Mouse (Mus musculus) embryonic facial prominence, embryonic 13.5 days (tissue): Measurements from ENCODE around the gene Acvrl1. TPM values are rescaled to one million over a fixed set of nuclear protein-coding genes. Genes with fewer than 3 reads are reported as not detected.

Source experiments
- ATAC-seq: fragments of 200-750 bp; cut with Nextera tagmentation; 2 replicates; pipeline ENCODE4 v1.8.0; 2017; ENCODE audit warnings: low read depth; ENCODE audit not compliant: insufficient number of reproducible peaks, insufficient read depth, low FRiP score, low TSS enrichment
- H3K27ac ChIP-seq: fragments of 300-500 bp; sonication (generic); 2 replicates; pipeline ENCODE4 v1.5.1; 2015; ENCODE audit warnings: moderate library complexity, mild to moderate bottlenecking, inconsistent platforms
- H3K27me3 ChIP-seq: fragments of 300-500 bp; sonication (generic); 2 replicates; pipeline ENCODE4 v1.6.1; 2015; ENCODE audit warnings: mild to moderate bottlenecking, inconsistent platforms
- H3K36me3 ChIP-seq: fragments of 300-500 bp; sonication (generic); 2 replicates; pipeline ENCODE4 v1.6.1; 2015; ENCODE audit warnings: mild to moderate bottlenecking, inconsistent platforms
- H3K4me1 ChIP-seq: fragments of 300-500 bp; sonication (generic); 2 replicates; pipeline ENCODE4 v1.6.1; 2015; ENCODE audit warnings: inconsistent platforms
- H3K4me2 ChIP-seq: fragments of 300-500 bp; sonication (generic); 2 replicates; pipeline ENCODE4 v1.6.1; 2015; ENCODE audit warnings: moderate library complexity, mild to moderate bottlenecking, inconsistent platforms
- H3K4me3 ChIP-seq: fragments of 300-500 bp; sonication (generic); 2 replicates; pipeline ENCODE4 v1.5.1; 2015; ENCODE audit warnings: mild to moderate bottlenecking, inconsistent platforms
- H3K9ac ChIP-seq: fragments of 300-500 bp; sonication (generic); 2 replicates; pipeline ENCODE4 v1.6.1; 2015; ENCODE audit warnings: mild to moderate bottlenecking, inconsistent platforms
- H3K9me3 ChIP-seq: fragments of 300-500 bp; sonication (generic); 2 replicates; pipeline ENCODE4 v1.6.1; 2016; ENCODE audit warnings: inconsistent platforms
- WGBS: fragments of 180-500 bp; shearing (Covaris S2); methylation state at CpG from one replicate; pipeline ENCODE4 v1.1.7; 2015; ENCODE audit warnings: mixed read lengths; 5-methylcytosine and 5-hydroxymethylcytosine counted together
- polyA plus RNA-seq: library from polyadenylated mRNA; unstranded; fragments of >200 nt; fragmentation: Nextera tagmentation; extraction: Ambion mirVana; gene quantifications from 2 replicates; pipeline ENCODE4 v1.2.1, GENCODE M21; 2015

The Acvrl1 gene
- polyA plus RNA-seq, 1 experiment from 2014 or later, result 9.9 TPM

DNA sequence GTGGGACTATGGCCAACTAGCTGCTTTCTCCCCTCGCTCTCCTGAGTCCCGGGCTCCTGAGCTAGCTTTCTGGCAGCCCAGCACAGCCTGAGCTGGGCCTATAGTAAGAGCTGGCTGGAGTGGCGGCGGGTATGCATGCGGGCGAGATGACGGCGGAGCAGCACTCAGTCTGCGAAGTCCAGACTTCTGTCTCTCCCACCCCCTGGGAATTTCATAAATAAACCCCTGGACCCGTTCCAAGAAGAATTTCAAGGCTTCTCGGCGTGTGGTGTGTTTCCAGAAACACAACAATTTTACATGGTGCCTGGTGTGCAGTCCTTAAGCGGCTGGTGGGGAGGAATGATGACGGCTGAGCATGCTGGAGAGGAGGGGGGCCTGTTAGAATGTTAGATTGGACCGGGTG is 34.7 kb downstream of the Acvrl1 start:
- Histone ChIP-seq H3K27ac (peak overlapping the region; percentile 88), H3K36me3 (no peaks in the 10 kb centered on the region), H3K4me2 (peak overlapping the region; percentile 40), H3K4me1 (peaks cover 47% of the 10 kb centered on the region), H3K4me3 (no peak overlapping the region), H3K9me3 (no peaks in the 10 kb centered on the region), H3K27me3 (no peaks in the 10 kb centered on the region), H3K9ac (peak overlapping the region; percentile 33; the same call in 1 of the 2 replicates)
- ATAC-seq, result peak; percentile 63; the same call in 1 of the 2 replicates
- WGBS, result 5% methylated on average over 15 of the region's 15 CpGs

DNA sequence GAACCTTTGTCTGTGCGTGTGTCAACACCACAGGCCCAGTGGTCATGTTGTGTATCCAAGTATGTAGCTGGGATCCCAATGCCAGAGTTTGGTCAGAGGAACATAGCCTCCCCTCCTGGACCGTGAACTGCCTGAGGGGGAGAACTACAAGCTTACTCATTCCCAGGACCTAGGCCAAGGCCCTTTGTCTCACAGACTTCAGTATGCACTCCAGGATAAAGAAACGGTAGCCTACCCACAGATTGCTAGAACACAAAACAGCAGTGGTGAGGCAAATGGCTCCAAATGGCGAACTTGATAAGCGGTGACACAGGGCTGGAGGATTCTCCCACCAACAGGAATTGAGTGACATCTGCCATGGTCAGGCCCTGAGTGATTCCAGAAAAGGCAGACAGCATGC is 35.5 kb downstream of the Acvrl1 start:
- Histone ChIP-seq H3K4me3 (no peak overlapping the region), H3K36me3 (no peaks in the 10 kb centered on the region), H3K27me3 (no peaks in the 10 kb centered on the region), H3K27ac (peak overlapping the region; percentile 88), H3K4me2 (peak overlapping the region; percentile 40; the same call in 1 of the 2 replicates), H3K9ac (peak overlapping the region; percentile 33; the same call in 1 of the 2 replicates), H3K4me1 (peaks cover 47% of the 10 kb centered on the region), H3K9me3 (no peaks in the 10 kb centered on the region)
- 57% methylated on average over 5 of the region's 5 CpGs for WGBS
- no peak for ATAC-seq

GRCm38 (mm10) chr15:101164291-101164690 is 36.0 kb downstream of the Acvrl1 start:
- Histone ChIP-seq H3K9ac (peak overlapping the region; percentile 33; the same call in 1 of the 2 replicates), H3K9me3 (no peaks in the 10 kb centered on the region), H3K27ac (peak overlapping the region; percentile 88), H3K4me1 (peaks cover 47% of the 10 kb centered on the region), H3K4me2 (no peak overlapping the region), H3K27me3 (no peaks in the 10 kb centered on the region), H3K36me3 (no peaks in the 10 kb centered on the region), H3K4me3 (no peak overlapping the region)
- ATAC-seq, result no peak
- 59% methylated on average over 5 of the region's 5 CpGs for WGBS

DNA sequence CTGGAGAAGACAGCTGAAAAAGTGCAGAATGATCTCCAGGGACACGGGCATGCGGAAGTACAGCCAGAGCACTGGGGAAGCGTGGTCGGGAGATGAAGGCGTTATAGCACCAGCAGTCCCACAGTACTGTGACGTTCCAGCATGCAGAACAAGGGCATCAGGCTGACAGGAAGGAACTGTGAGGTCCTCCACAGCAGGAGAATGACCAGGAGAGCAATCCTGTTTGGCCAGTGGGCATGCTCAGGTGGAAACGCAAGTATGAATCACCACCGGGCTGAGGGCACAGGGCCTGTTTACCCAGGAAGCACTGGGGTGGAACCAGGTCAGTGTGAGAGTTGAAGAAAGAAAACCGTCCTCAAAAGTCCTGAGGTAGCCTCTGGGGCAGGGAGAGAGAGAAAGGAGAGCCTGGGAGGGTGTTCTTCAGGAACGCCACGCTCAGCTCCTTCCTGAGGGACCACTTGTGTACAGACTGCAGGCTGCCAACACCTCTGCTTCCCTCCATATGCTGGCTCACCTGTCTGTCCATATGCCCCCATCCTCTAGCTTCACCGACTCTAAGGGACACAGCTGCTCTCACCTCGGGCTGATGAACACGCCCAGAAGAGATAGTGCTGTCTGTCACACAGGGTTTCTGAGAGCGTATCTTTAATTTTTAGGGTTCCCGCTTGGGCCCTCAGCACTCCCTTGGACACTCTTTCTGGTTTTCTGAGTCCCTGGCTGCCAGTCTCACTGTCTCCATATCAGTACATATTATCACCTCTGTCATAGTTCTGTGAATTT is 37.5 kb downstream of the Acvrl1 start:
- no peak overlapping the region for H3K4me2 ChIP-seq
- no peak for ATAC-seq
- H3K36me3 ChIP-seq, result no peaks in the 10 kb centered on the region
- H3K4me1 ChIP-seq, result peaks cover 37% of the 10 kb centered on the region
- WGBS, result 68% methylated on average over 16 of the region's 16 CpGs
- no peak overlapping the region for H3K9ac ChIP-seq
- no peak overlapping the region for H3K4me3 ChIP-seq
- no peaks in the 10 kb centered on the region for H3K9me3 ChIP-seq
- H3K27ac ChIP-seq, result no peak overlapping the region
- no peaks in the 10 kb centered on the region for H3K27me3 ChIP-seq

- 75% methylated on average over 11 of the region's 11 CpGs for WGBS
- Histone ChIP-seq H3K9ac (no peak overlapping the region), H3K4me1 (peaks cover 20% of the 10 kb centered on the region), H3K9me3 (no peaks in the 10 kb centered on the region), H3K4me3 (no peak overlapping the region), H3K27me3 (0 out of 2 replicates have a peak, but pooled peaks cover 6% of the 10 kb centered on the region), H3K27ac (no peak overlapping the region), H3K4me2 (no peak overlapping the region), H3K36me3 (no peaks in the 10 kb centered on the region)
- no peak for ATAC-seq
These were observed 39.2 kb downstream of the Acvrl1 start for GRCm38 (mm10) chr15:101167553-101167952.

DNA sequence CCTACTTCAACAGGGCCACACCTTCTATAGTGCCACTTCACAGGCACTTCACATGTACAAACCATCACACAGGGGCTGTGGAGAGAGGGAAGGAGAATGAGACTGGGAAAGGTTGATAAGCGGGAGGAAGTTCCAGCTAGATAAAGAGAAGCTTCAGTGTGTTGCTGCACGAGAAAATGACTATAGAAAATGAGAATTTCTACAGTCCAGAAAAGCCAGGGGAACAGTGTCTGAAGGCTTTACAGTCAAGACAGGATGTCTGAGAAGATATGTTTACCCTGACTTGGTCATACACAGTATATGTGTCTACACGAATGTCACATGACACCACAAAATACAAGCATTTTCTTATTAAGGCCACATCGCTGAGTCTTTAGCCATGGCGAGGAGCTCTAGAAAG is 41.6 kb downstream of the Acvrl1 start:
- 81% methylated on average over 5 of the region's 5 CpGs for WGBS
- no peaks in the 10 kb centered on the region for H3K36me3 ChIP-seq
- no peak overlapping the region for H3K4me2 ChIP-seq
- no peaks in the 10 kb centered on the region for H3K9me3 ChIP-seq
- ATAC-seq, result no peak
- no peak overlapping the region for H3K4me3 ChIP-seq
- 0 out of 2 replicates have a peak, but pooled peaks cover 8% of the 10 kb centered on the region for H3K27me3 ChIP-seq
- no peak overlapping the region; the same call in none of the 2 replicates for H3K27ac ChIP-seq
- H3K4me1 ChIP-seq, result peaks cover 10% of the 10 kb centered on the region
- H3K9ac ChIP-seq, result no peak overlapping the region

- Histone ChIP-seq H3K4me3 (no peak overlapping the region), H3K27me3 (0 out of 2 replicates have a peak, but pooled peaks cover 8% of the 10 kb centered on the region), H3K9ac (no peak overlapping the region), H3K36me3 (no peaks in the 10 kb centered on the region), H3K9me3 (no peaks in the 10 kb centered on the region), H3K4me2 (no peak overlapping the region), H3K27ac (no peak overlapping the region; the same call in 1 of the 2 replicates), H3K4me1 (peaks cover 16% of the 10 kb centered on the region)
- ATAC-seq, result no peak
- 77% methylated on average over 10 of the region's 10 CpGs for WGBS
These were observed 42.2 kb downstream of the Acvrl1 start for GRCm38 (mm10) chr15:101170413-101170980.

DNA sequence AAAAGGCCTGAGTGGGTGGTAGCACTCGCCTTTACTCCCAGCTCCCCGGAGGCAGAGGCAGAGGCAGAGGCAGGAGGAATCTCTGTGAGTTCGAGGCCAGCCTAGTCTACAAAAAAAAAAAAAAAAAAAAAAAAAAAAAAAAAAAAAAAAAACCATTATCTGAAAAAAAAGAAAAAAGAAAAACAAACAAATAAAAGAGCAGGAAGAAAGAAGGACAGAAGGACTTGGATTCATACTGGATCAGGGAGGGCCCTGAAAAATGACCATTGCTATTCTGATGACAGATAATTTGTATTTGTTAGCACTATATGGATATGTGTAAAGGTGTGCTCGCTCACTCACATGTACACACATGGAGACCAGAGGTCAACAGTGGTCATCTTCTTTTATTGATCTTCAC is 43.0 kb downstream of the Acvrl1 start:
- H3K4me2 ChIP-seq, result no peak overlapping the region
- ATAC-seq, result no peak
- no peak overlapping the region for H3K27ac ChIP-seq
- peaks cover 23% of the 10 kb centered on the region for H3K4me1 ChIP-seq
- H3K27me3 ChIP-seq, result 0 out of 2 replicates have a peak, but pooled peaks cover 8% of the 10 kb centered on the region
- no peaks in the 10 kb centered on the region for H3K9me3 ChIP-seq
- H3K9ac ChIP-seq, result no peak overlapping the region
- H3K36me3 ChIP-seq, result no peaks in the 10 kb centered on the region
- 80% methylated on average over 4 of the region's 4 CpGs for WGBS
- H3K4me3 ChIP-seq, result no peak overlapping the region

GRCm38 (mm10) chr15:101172016-101172415 is 43.7 kb downstream of the Acvrl1 start:
- Histone ChIP-seq H3K27me3 (0 out of 2 replicates have a peak, but pooled peaks cover 8% of the 10 kb centered on the region), H3K4me2 (no peak overlapping the region), H3K4me1 (peaks cover 31% of the 10 kb centered on the region), H3K36me3 (no peaks in the 10 kb centered on the region), H3K9ac (no peak overlapping the region), H3K4me3 (no peak overlapping the region), H3K9me3 (no peaks in the 10 kb centered on the region), H3K27ac (no peak overlapping the region)
- ATAC-seq, result no peak
- 89% methylated on average over 2 of the region's 2 CpGs for WGBS

GRCm38 (mm10) chr15:101173421-101174211 is 45.3 kb downstream of the Acvrl1 start, which contains the start of gene Acvr1b:
Gene Acvr1b (plus strand): TSS chr15:101174067.
- Histone ChIP-seq H3K4me1 (peaks cover 43% of the 10 kb centered on the region), H3K27ac (peak within 1 kb of the TSS; percentile 73), H3K36me3 (no peaks in the 10 kb centered on the region), H3K9me3 (no peaks in the 10 kb centered on the region), H3K4me3 (peak within 1 kb of the TSS; percentile 88), H3K27me3 (0 out of 2 replicates have a peak, but pooled peaks cover 8% of the 10 kb centered on the region), H3K4me2 (peak within 1 kb of the TSS; percentile 75), H3K9ac (peak within 1 kb of the TSS; percentile 95)
- peak; percentile 87 for ATAC-seq
- under 1% methylated on average over 47 of the region's 87 CpGs for WGBS
